Mouse (Mus musculus) brain, embryonic 14.5 days (tissue): ENCODE measurements around the gene Dnhd1. TPM values are rescaled to one million over a fixed set of nuclear protein-coding genes. Genes with fewer than 3 reads are reported as not detected.

ENCODE experiments used
- DNase-seq: peaks from one replicate; pipeline ENCODE4 v3.0.0-alpha.2; 2011; ENCODE audit warnings: low read depth
- CTCF ChIP-seq: fragments of 200-500 bp; IDR thresholded peaks from 2 replicates; pipeline ENCODE4 v1.5.1; 2012; ENCODE audit warnings: inconsistent platforms, mild to moderate bottlenecking, moderate library complexity, borderline replicate concordance; ENCODE audit not compliant: insufficient read depth, insufficient read length; ENCODE audit errors: extremely low read depth
- POLR2A ChIP-seq: fragments of 200-500 bp; IDR thresholded peaks from 2 replicates; pipeline ENCODE4 v1.6.1; 2012; ENCODE audit warnings: mild to moderate bottlenecking, inconsistent platforms, borderline replicate concordance; ENCODE audit not compliant: poor library complexity, insufficient read depth, insufficient read length, severe bottlenecking; ENCODE audit errors: extremely low read depth
- polyA plus RNA-seq: library from polyadenylated mRNA; depleted of rRNA; stranded (reverse); fragments of >200 nt; gene quantifications from 2 replicates; pipeline ENCODE4 v1.2.3, GENCODE M21; 2012; rRNA removed

Dnhd1 gene
- 6.3 and 7.0 TPM in 2 replicates for polyA plus RNA-seq

DNA sequence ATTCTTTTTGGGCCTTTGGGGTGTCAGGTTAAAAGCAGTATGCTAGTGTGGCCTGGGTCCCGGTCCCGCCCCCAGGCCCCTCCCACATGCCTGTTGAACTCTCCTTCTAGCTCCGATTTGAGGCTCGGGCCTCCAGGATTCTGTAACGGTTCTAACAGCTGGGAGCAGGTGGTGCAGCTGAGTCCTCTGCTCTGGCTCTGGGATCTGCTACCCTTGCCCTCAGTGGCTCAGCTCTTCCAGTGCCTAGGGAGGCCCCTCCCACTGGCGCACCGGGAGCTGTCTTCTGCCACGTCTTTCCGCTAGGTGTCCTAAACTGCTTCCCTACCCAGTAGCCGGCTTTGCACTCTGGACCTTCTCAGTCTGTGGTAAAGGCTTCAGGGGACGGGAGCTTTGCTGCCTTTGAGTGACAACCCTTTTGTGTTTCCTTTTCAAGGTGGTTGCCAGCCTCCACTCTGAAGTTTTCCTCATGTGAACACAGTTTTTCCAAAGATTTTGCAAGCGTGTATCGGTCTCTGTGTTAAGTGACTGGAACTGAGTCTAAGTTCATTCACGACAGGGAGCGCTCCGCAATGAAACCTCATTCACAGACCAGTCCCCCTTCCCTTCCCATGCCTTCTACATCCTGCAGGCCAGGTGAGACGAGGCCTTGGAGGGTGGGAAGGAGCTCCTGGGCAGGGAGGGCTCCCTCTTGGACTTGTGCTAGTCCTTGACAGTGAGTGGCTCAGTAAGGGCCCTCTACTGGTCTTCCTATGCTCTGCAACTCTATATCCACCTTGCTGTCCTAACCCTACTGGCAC lies at the start of gene Dnhd1:
Gene Dnhd1, plus strand, starts transcription at position 189 of the 797 bp plus-strand sequence.
- peak; percentile 78 for DNase-seq
- peak; percentile 65 for TF ChIP-seq CTCF
- no peak for TF ChIP-seq POLR2A

DNA sequence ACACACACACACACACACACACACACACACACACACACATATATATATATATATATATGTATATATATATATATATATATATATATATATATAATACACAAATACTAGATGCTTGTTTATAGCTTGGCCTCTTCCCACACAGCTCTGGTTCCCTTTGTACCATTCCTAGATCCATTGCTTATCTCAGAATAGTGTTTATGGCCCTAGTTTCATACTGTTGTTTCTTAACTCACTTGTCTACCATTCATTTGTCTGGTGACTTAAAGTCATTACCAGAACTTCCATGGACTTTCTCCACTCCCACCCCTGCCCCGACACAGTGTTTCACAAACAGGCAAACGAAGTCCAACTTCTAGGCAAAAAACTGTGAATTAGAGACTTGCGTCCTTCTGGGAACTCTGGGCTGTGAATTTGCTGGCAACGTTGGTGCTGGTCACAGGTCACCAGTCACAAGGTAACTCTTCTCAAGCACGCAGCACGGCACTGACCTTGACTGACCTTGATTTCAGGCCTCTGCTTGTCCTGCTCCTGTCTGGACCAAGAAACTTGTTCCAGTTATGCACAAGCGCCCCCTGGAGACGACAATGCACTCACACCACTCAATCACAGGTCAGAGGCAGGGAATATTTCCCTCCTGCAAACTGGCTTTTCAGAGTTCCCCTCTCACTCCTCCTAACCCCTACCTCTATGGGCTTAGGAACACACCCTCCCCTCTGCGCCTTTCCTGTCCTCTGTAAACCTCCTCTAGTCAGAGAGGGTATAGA lies 47.6 kb upstream of the Dnhd1 start:
- DNase-seq = peak; percentile 74
- peak; percentile 75 for TF ChIP-seq CTCF
- no peak for TF ChIP-seq POLR2A

DNA sequence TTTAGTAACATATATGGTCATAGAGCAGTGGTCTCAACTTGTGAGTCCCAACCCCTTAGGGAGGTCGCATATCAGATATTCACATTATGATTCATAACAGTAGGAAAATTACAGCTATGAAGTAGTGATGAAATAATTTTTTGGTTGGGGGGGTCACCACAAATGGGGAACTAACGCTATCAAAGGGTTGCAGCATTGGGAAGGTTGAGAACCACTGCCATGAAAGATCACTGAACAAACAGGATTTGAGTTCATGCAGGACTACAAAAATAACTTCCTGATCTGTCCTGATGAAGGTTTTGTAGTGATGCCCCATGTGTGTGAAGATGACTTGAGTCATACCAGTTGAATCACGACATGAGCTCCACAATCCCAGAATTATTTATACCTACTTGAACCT lies 42.2 kb upstream of the Dnhd1 start:
- DNase-seq = no peak
- TF ChIP-seq CTCF (no peak), POLR2A (no peak)

- TF ChIP-seq CTCF (no peak), POLR2A (no peak)
- no peak for DNase-seq
Observed at GRCm38 (mm10) chr7:105611767-105612166, 38.9 kb upstream of the Dnhd1 start.

DNA sequence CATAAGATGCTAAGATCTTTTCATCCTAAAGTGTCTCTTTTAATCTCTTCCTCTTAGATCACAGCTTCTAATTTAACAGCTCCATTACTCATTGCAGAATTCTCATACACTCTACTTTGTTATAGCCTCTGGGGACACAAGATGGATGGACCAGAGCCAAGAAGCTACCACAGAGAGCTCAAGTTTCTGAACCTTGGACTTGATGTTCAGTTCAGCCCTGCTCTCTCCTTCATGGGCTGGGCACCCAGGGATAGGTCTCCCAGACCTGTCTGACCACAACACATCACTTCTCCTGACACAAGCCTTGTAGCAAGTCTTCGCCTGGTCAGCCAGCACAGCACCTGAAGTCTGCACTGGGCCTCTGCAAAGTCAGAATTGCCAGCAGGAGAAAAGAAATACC lies 36.2 kb upstream of the Dnhd1 start:
- no peak for DNase-seq
- TF ChIP-seq CTCF (no peak), POLR2A (no peak)

DNA sequence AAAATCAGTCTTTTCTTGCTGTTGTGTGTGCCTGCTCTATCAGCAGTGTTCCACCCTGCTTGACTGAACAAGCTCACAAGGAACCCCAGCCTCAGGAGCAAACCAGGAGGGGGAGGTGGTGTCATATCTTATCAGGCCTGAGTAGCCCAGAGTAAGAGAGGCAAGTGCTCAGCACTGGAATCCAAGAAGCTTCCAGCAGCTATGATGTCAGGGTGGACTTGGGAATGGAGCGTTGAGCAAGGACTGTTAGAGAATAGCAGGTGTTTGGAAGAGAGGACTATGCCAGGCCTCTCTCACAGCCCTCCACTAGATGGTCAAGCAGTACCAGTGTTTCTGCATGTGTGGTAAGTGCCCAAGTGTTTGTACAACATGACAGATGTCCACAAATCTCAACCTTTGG lies 34.9 kb upstream of the Dnhd1 start:
- TF ChIP-seq CTCF = no peak
- no peak for TF ChIP-seq POLR2A
- DNase-seq = no peak

DNA sequence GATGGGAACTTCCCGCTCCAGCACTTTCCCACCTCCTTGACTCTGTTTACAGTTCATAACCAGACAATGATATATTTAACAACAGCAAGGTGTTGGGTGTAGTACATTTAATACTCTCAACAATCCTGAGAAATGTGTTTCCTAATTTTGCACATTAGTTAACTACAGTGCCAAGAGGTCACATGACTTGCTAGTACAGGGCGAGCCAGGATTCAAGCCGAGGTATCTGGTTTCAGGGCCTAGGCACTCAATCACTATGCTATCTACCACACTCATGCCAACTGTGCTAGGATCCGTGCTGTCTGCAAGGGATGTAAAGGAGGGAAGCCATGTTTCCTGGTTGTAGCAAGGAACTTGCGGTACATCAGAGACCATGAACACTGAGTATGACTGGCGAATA lies 34.1 kb upstream of the Dnhd1 start:
- TF ChIP-seq CTCF = no peak
- TF ChIP-seq POLR2A = no peak

GRCm38 (mm10) chr7:105617810-105618209 lies 32.8 kb upstream of the Dnhd1 start:
- no peak for DNase-seq
- TF ChIP-seq POLR2A (no peak), CTCF (no peak)

More for the DNA sequence above, 34.1 kb upstream of the Dnhd1 start:
- no peak for DNase-seq

DNA sequence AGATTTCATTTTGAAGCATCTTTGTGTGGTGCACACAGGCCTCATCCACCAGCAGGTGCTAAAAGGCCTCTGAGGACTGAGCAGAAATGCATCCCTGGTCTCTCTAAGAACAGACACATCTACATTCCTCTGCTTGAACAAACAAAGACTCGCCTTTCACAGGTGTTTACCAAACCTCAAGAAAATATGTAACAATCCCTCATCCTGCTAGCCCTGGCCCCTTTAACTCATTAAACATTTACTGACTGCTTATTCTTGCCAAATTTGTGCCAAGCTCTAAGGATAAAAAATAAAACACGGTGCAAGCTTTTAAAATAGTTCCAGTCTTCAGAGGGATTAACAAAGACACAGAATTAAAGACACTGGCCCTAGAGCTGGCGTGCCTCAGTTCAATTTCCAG lies 30.9 kb upstream of the Dnhd1 start:
- no peak for DNase-seq
- no peak for TF ChIP-seq POLR2A
- no peak for TF ChIP-seq CTCF

- DNase-seq = no peak
- TF ChIP-seq CTCF (no peak), POLR2A (no peak)
Observed at GRCm38 (mm10) chr7:105621053-105621452, 29.6 kb upstream of the Dnhd1 start.

- TF ChIP-seq POLR2A = no peak
- no peak for TF ChIP-seq CTCF
- no peak for DNase-seq
Observed at GRCm38 (mm10) chr7:105621646-105622292, 28.9 kb upstream of the Dnhd1 start.
